Mouse (Mus musculus) gastrocnemius, postnatal 4 days (tissue): ENCODE data around the gene Mtch1. TPM values are rescaled to one million over a fixed set of nuclear protein-coding genes. Genes with fewer than 3 reads are reported as not detected.

Source experiments
- DNase-seq, 2 experiments: peaks; one replicate each; pipeline ENCODE4 v3.0.0; 2021 to 2022; ENCODE audit warnings: low spot score in 2 of 2, mixed read lengths in 2 of 2
- total RNA-seq, 2 experiments: library from RNA; stranded (reverse); gene quantifications; 2 replicates each; pipeline ENCODE4 v1.2.3; 2021

Gene Mtch1
- total RNA-seq, 2 experiments from 2014 or later, result 302 to 317 TPM

DNA sequence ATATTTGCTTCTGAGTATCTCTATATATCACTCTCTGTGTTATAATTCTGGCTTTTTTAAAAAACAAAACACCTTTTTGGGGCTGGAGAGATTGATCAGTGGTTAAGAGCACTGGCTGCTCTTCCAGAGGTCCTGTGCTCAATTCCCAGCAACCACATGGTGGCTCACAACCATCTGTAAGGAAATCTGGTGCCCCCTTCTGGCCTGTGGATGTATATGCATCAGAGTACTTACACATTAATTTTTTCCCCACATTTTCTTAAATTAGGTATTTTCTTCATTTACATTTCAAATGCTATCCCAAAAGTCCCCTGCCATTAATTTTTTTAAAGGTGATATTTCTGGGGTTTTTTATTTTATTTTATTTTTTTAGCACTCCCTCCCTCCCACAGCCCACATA lies 34.4 kb downstream of the Mtch1 start:
- DNase-seq, result no peak

DNA sequence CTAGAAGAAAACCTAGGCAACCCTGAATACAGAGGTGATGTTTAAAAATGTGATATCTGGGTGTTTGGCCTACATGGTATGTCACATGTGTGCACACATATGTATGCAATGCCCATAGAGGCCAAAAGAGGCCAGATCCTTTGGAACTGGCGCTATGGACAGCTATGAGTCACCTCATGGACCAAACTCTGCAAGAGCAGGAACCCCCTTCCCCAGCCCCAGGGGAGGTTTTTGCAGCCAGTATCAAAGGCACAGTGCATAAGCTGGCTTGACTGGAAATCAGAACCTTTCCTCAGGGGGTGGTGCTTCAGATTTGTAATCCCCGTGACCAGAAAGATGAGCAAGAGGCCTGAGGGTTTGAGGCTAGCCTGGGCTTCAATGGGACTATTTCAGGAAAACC lies 35.7 kb downstream of the Mtch1 start:
- no peak for DNase-seq

DNA sequence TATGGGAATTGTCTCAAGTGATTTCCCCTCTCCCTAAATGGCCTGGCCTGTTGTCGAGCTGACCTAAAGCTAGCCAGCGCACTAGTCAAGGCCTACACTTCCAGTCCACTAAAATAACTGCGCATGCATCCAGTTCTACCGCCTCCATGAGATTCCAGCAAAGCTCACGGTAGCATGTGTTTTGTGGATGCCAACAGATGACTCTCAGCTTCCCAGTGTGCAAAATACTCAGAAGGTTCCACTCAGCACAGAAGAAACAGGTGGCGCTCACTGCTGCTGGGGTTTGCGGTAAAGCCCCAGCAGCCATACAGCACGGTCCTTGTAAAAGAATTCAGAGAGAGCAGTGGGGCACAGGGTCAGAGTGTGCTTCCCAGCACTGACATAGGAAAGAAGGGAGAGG lies 36.1 kb downstream of the Mtch1 start:
- DNase-seq, result no peak

DNA sequence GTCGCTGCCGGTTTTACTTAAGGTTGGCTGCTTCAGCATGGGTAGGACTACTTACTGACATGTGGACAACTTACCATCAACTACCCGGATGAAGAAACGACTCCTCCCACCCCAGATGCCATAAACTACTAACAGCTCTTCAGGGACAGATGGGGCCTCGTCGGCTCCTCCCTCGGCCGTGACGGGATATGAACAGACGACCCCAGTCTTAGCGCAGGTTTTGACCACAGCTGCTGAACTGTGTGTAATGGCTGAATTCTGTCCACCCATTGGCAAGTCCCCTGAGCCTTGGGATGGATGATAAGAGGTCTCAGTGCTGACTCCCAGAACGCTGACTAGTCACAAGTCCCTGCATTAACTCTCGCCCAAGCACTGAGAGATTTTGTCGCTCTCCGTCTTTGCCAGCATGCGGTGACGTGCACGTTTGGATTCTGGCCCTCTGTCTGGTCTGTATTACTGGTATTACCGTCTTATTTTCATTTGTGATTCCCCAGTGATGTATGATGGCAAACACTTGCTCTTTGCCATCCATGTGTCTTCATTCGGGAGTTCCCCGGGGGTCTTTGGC lies 37.6 kb downstream of the Mtch1 start:
- DNase-seq, result no peak

DNA sequence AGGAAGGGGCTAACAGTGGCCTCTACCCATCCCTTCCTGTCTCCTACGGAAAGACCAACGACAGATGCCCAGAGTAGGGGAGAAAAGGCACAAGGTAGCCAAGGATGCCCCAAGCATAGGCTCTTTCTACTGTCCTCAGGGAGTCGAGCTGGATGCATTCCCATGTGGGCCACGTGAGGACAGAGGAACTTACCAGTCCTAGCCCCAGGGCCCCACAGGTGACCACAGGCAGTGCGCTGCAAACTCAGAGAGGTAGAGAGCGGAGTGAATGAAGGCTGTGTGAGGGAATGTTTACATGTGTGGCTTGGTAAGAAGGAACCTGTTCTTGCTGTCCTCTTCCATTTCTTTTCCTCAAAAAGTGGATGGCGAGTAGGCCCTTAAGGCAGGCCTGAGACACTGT lies 41.9 kb downstream of the Mtch1 start:
- no peak for DNase-seq

DNA sequence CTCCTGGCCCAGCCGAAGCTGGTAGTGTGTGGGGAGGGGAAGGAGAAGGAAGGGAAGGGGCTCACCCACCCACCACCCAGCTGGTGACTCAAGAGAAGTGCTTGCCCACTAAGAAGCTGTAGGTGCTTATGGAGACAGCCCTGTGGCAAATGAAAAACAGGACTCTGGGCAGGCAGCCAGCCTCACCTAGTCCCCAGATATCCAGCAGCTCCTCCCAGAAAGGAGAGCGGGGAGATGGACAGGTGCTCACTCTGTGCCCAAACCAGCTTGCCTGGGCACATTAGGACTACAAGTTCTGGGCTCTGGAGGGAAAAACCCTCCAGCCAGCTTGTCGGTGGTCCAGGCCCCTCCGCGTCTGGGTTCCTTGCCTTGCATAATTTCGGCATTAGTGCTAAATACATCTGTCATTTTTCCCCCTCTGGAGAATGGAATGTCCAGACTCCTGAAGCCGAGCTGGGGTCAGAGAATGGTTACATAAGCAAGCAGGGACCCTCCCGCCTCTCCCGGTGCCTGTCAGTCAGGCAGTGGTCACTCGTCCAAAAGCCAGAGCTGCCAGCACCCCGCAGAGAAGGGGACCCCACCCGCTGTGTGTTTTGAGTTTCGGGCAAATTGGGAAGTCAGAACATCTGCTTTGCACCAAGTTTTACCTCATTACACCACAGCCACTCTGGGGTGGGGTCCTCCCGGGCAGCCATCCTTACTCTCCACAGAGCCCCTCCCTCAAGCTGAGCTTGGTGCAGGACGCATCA lies 42.5 kb downstream of the Mtch1 start:
- peak in 1 of 2 experiments; percentile 40 for DNase-seq

DNA sequence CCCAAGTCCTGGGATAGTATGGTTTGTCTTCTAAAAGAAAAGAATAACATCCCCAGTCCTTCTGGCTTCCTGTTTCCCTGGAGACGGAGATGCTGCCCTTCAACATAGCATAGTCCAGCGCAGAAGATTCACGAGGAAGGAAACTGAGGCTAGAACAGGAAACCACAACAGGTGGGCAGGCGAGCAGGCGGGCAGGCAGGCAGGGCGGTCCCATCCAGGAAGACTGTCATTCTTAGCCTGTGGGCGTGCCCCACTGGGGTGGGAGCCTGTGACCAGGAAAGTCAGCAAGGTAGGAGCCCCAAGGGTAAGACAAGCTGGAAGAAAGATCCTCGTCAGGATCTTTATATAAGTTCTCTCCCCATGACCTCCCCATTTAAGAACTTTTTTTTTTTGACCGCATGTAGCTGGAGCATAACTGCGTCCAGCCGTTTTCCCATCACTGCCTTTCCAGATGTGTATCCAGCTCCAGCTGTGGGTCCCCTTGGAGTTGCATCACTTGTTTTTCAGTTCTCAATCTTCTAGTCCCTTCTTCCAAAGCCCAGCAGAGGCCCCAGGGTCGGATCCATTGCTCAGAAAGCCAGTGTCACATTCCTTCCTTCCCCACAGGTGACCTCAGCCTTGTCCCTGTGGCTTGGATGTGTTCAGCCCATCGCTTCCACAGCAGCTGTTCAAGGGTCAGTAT lies 43.2 kb downstream of the Mtch1 start:
- DNase-seq, result peak in 1 of 2 experiments; percentile 57

DNA sequence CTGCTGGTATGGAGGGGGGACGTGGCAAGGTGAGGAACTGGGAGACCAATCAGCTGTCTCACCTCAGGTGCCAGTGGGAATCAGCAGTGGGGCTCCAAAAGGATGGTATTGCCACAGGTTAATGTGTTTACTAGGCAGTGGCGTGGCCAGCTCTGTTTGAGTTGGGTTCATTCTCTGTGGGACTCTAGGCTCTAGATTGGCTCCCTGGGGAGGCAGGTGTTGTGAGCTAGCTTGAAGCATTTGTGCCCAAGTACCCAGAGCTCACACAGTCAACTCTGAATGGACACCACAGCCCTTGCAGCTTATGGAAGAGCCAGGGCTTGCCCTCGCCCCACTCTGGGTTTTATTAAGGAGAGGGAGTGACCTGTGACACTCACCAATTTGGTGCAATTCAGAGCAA lies 43.9 kb downstream of the Mtch1 start:
- no peak for DNase-seq

DNA sequence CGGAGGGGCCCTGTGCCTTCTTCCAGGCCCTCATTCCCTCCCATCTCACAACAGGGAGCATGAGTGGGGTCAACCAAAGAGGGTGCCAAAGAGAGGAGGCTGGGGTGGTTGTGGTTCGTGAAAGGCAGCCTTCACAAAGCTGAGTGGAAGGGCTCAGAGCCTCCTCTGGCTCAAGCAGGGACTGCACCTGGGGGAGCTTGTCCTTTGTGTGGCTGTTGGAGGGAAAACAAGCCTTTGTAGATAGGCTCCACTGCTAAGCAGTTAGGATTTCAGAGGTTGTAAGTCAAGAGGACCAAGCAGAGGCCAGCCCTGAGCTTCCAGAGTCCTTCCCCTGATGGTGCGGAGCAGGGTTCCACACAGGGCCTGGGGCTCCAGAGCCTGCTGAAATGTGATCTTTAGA lies 44.6 kb downstream of the Mtch1 start:
- no peak for DNase-seq

DNA sequence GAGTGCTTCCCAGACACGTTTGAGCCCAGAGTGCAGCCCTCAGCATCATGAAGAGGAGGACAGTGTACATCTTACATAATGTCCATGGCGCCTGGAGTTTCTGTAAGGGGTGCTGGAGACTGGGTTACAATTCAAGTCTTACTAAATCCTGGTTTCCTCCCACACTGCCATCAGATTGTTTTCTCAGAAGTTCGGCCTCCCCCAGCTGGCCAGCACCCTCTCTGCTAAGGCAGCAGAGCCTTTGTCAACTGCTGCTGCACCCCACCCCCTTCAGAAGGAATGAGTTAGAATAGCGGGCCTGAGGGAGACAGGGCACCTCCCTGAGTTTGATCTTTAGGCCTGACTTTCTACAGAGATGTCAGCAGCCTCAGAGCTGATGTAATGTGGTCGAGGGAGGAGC lies 45.6 kb downstream of the Mtch1 start:
- no peak for DNase-seq

DNA sequence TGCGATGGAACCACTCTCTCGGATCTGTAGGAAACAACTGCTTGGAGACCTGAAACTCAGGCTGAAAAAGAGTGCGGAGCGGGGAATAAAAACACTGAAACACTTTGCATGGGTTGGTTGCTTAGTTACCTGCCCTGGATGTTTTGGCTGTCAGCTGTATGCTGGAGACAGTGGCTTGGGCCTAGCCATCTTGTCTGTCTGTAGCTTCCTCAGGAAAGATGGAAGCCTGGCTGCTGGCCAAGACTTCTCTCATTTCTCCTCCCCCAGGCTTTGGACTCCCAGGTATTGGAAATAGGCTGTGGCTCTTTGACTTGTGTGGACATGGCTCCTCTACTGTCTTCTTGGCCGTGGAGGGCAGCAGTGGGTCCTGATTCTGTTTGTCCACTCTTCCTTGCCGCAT lies 46.3 kb downstream of the Mtch1 start:
- no peak for DNase-seq

DNA sequence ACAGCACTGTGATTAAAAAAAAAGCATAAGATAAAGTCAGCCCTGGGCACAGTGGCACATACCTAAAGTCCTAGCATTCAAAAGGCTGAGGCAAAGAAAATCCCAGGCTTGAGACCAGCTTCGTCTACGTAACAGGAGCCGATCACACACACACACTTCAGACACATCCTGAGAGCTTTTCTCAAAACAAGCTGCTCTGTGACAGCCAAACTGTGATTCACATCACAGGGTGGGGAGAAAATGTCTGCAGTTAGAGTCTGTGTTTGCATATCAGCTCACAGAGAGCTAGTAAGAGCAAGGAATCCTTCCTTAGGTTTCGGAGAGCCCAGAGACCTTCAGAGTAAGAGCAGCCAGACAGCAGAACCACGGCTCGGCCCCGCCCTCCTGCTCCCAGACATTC lies 46.8 kb downstream of the Mtch1 start:
- DNase-seq, result no peak

DNA sequence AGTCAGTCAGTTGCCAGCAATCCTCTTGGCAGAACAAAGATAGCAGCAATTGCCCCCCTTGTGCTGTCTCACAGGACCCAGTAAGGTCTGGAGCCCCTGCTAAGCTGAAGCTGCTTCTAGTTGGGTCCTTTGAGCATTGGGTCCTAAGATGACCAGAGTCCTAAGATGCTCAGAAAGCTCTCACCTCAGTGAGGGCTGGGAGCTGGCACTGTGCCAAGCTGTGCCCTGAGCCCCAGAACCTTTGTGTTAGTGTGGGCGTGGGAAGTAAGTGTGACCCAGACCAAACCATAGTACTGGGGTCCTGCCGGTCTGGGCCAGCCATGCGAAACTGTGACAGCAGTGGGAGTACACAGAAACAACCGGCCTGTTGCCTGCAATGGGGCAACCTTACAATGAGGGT lies 48.5 kb downstream of the Mtch1 start:
- DNase-seq, result no peak

DNA sequence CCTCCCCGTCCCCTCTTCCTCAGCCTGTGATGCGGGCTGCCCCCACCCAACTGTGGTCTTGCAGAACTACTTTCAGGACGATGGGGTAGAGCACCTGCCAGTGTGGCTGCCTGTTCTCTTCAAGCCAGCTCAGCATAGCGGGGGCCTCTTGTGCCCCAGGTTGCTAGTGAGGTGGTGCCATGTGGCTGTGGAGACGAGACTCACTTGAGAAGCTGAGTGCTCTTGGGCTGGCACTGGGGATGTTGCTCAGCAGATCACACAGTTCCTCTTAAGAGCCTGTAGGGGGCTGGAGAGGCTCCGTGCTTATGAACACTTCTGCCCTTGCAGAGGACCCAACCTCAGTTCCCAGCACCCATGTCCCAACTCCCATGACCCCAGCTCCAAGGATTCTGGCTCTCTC lies 49.9 kb downstream of the Mtch1 start:
- DNase-seq, result no peak

DNA sequence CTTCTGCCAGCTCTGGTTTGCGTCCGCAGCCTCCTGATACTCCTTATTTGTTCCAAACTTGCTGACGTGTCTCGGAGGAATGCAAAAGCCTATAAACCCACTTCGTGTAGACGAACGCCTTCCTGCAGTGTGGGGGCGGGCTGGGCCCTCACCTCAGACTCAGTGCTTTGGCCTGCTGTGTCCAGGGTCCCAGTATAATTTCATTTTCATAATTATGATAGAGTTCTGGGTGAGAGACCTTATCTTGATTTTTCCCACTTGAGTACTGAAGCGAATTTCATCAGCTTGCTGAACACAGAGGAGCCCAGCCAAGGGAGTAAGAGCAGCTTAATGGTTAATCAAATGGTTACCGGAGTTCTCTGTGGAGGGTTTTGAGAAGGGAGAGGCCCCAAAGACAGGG lies 50.4 kb downstream of the Mtch1 start:
- DNase-seq, result no peak

DNA sequence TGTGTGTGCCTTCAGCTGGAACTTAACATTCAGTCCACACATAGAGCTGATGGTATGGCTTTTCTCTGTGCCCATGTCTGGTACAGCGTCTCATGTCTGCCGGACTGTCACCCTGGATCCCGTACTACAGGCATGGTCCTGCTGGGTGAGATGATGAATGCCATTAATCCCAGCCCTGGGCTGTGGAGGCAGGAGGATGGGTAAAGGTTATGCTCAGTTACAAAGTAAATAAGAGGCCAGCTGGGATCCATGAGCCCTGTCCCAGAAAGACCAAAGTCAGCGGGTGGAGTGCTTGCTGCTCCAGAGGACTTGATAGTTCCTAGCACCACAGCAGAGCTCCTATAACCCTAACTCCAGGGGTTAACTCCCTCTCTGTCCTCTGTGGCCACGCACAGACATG lies 51.9 kb downstream of the Mtch1 start:
- no peak for DNase-seq

DNA sequence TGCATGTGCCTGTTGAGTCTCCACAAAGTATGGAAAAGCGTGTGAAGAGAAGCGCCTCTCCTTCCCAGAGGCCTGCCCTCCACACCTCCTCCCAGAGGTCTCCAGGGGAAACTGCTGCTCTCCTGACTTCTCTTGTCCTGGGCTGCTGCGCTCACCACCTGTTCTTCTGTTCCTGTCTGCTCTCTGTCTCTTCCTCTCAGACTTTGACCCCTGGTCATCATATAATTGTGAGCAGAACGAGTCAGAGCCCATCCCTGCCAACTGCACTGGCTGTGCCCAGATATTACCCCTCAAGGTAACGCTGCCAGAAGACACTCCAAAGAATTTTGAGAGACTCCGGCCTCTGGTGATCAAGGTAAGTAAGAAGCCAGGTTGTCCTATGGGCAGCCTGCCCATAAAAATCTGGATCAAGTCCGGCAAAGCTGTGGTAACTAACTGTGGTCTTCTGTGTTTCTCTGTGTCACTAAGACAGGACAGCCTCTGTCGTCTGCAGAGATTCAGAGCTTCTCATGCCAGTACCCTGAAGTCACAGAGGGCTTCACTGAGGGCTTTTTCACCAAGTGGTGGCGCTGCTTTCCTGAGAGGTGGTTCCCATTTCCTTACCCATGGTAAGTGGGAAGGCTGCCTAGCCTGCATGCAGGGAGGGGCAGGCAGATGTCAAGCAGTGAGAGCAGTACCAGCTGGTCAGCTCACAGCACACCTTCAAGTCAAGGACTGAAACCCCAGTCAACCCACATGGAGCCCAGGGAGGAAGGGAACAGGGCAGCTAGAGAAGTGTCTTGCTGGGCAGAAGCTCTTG lies 53.7 kb downstream of the Mtch1 start:
- no peak for DNase-seq

DNA sequence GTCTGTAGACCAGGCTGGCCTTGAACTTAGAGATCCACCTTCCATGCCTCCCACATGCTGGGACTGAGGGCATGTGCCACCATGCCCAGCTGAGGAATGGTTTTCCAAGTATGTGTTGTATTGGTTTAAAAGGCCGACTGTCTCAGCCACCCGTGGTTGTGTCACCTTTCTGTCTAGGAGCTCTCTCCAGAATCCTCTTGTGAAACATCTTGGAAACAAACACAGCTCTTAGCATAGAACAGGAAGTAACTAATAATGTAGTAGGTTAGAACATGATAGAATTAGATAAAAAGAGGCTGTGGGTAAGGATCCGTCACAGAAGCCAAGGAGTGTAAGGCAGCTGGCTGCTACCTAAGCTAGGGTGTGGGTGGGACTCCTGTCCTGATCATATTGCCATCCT lies 54.7 kb downstream of the Mtch1 start:
- no peak for DNase-seq

DNA sequence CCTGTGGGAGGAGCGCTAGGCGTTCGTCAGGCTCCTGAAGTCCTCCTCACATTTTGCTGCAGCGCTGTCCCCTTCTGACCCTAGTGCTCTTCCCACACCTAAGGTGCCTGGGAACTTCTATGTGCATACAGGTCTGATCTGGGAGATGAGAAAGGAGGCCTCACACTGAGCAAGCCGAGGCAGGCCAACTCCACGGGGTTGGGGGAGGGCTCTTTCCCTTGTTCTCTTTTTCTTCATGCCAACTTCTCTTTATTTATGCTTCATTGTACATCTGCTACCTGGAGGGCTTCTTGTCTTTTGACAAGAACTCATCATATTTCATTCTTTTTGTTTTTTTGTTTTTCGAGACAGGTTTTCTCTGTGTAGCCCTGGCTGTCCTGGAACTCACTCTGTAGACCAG lies 55.9 kb downstream of the Mtch1 start:
- no peak for DNase-seq

DNA sequence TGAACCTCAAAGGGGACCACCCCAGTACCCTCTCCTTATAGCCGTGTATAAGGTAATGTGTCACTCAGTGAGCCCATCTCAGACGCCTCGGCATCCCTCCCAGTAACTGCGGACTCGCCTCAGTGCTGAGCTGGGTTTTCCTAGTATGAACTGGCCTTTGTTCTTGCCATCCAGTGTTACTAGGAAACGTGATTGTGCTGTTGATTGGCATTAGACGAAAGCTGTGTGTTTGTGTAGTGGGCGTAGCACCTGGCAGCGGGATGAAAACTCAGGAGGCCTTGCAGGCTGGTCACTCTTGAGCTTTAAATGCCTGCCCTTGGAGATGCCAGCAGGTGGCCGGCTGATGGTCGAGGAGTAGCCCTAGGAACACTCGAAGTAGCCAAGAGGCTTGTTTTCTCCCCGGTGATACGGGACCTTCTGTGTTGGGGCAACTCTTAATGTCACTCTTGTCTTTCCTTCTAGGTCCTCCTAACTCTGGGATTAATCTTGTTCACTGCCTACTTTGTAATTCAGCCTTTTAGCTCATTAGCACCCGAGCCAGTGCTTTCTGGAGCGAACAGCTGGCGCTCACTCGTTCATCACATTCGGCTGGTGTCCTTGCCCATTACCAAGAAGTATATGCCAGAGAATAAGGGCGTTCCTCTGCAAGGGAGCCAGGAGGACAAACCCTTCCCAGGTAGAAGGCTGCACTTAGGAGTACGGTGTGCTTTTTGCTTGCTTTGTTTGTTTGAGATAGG lies 65.3 kb downstream of the Mtch1 start:
- DNase-seq, result no peak
